Mouse (Mus musculus): ENCODE measurements around the gene Ube2i.

Ube2i gene

DNA sequence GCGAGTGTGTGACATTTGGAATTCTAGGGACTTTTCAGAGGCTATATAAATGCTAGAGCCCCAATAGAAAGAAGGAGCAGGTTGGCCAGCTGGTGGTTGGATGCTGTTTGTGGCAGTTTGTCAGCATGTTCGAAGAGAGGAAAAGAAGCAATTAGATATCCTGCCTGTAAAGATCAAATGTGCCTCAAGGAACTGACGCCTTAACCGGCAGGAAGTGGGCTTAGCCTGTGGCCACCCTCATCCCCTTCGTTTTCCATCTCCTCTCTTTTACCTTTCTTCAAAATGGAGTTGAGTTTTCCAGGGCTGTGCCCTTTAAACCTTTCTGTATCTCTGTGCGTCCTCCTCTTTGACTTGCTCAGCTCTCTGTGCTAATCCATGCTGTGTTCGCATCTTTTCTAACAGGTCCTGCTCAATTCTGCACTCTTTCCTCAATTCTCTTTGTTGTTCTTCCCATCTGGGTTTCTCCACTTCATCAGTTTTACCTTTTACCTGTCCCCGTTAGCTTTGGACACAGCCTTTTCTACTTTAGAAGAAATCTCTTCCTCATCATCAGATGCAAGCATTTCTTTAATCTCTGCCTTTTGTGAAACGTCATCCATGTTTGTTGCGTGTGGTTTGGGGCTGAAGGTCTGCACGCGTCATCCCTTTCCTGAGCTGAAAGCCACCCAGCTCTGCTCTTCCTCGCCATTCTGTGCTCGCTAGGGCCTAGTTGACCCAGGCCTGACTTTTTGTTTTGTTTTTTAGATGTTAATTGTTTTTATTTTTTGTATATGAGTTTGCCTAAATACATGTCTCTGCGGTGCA, 54.7 kb downstream of the Ube2i start:
- in situ Hi-C loops (cut with MboI, MseI): no loop called here

DNA sequence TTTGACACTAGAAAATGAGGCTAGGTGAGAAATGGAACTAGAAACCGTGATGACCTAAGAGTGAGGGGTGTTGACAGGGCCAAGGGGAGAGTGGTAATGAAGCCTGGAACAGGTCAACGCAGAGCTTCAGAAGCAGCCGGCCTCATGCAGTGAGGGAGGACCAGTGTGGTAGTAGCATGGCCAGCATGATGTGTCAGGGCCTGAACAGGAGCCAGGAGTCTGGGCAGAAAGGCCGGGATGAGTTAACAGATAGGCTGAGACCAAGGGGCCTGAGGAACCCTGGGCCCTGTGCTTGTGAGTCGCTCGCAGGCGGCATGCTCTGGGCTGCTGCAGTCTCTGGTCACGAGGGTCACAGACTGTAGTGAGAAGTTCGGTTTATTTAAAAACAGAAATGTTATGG, 55.5 kb downstream of the Ube2i start:
- in situ Hi-C loops (cut with MboI, MseI): no loop called here

DNA sequence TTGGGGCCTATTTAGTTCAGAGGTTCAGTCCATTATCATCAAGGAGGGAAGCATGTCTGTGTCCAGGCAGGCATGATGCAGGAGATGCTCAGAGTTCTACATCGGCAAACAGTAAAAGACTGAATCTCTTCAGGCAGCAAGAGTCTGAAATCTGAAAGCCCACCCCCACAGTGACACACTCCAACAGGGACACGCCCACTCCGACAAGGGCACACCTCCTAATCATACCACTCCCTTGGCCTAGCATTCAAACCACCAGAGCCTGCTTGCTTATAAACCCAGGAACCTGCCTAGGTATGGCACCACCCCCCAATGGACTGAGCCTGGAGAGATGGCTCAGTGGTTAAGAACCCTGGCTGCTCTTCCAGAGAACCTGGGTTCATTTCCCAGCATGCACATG, 59.0 kb downstream of the Ube2i start:
- in situ Hi-C loops (cut with MboI, MseI): no loop called here
